Mouse (Mus musculus) embryonic facial prominence, embryonic 14.5 days (tissue): ENCODE data around the gene 6030458C11Rik. TPM values are rescaled to one million over a fixed set of nuclear protein-coding genes. Genes with fewer than 3 reads are reported as not detected.

Source experiments
- ATAC-seq: fragments of 200-750 bp; cut with Nextera tagmentation; 2 replicates; pipeline ENCODE4 v1.8.0; 2017; ENCODE audit warnings: low read depth, moderate number of reproducible peaks, moderate TSS enrichment
- DNase-seq: peaks from one replicate; pipeline ENCODE4 v3.0.0-alpha.2; 2015; ENCODE audit warnings: low spot score
- H3K27ac ChIP-seq: fragments of 300-500 bp; sonication (generic); replicated peaks from 2 replicates; pipeline ENCODE4 v1.5.1; 2014; ENCODE audit warnings: low read depth, mild to moderate bottlenecking, low read length, moderate library complexity
- H3K27me3 ChIP-seq: fragments of 300-500 bp; sonication (generic); replicated peaks from 2 replicates; pipeline ENCODE4 v1.6.1; 2014; ENCODE audit warnings: low read length; ENCODE audit not compliant: control insufficient read depth, insufficient read depth
- H3K36me3 ChIP-seq: fragments of 300-500 bp; sonication (generic); 2 replicates; pipeline ENCODE4 v1.6.1; 2014; ENCODE audit warnings: low read length, mixed read lengths; ENCODE audit not compliant: control insufficient read depth, insufficient read depth
- H3K4me1 ChIP-seq: fragments of 300-500 bp; sonication (generic); 2 replicates; pipeline ENCODE4 v1.6.1; 2014; ENCODE audit warnings: antibody characterized with exemption, low read length; ENCODE audit not compliant: control insufficient read depth, insufficient read depth
- H3K4me2 ChIP-seq: fragments of 300-500 bp; sonication (generic); 2 replicates; pipeline ENCODE4 v1.6.1; 2014; ENCODE audit warnings: low read depth, mild to moderate bottlenecking, low read length, moderate library complexity, mixed read lengths
- H3K4me3 ChIP-seq: fragments of 300-500 bp; sonication (generic); 2 replicates; pipeline ENCODE4 v1.5.1; 2014; ENCODE audit warnings: low read depth, mild to moderate bottlenecking, low read length
- H3K9ac ChIP-seq: fragments of 300-500 bp; sonication (generic); 2 replicates; pipeline ENCODE4 v1.6.1; 2014; ENCODE audit warnings: low read depth, mild to moderate bottlenecking, low read length, moderate library complexity, mixed read lengths
- H3K9me3 ChIP-seq: fragments of 300-500 bp; sonication (generic); 2 replicates; pipeline ENCODE4 v1.6.1; 2016; ENCODE audit warnings: low read length; ENCODE audit not compliant: control insufficient read depth
- WGBS: fragments of 180-500 bp; shearing (Covaris S2); extraction: QIAGEN DNeasy Blood & Tissue Kit; methylation state at CpG from one replicate; pipeline ENCODE4 v1.1.7; 2014; 5-methylcytosine and 5-hydroxymethylcytosine counted together
- polyA plus RNA-seq: library from polyadenylated mRNA; unstranded; fragments of >200 nt; fragmentation: Nextera tagmentation; extraction: Ambion mirVana; gene quantifications from 2 replicates; pipeline ENCODE4 v1.2.1, GENCODE M21; 2014

Gene 6030458C11Rik
- polyA plus RNA-seq, result 20.6 and 23.9 TPM in 2 replicates

DNA sequence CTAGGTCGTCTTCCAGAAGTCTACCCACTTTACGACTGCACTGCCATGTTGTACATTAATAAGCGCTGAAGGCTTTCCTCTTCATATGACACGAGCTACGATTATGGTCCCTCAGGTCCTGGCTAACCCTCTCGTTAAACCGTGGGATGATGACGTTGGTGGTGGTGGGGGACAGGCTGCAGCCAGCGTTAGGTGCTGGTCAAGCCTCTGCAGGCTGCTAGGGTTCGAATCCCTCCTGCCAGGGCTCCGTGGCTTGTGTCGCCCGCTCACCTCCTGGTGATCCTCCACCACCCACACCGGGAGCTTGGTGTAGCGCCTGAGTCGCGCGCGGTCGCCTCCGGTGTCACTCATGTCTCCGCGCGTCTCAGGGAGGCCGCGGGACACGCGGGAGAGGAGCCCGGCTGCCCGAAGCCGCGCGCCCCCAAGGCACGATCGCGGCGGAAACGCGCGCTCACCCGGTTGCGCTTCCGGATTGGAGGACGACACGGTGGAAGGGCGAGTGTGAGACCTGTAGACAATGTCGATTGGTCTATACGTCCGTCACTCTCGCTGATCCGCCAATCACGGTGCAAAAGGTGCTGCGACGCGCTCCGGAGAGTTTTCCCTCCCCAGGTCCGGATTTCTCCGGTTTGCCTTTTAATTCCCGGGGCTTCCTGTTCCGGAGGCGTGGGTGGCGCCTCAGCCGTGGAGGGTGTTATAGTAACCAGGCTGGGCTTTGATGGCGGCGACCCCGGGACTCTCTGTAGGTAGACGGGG is at the start of gene 6030458C11Rik, which contains the start of gene Drosha:
Gene 6030458C11Rik, minus strand, starts transcription at position 453 of the 756 bp plus-strand sequence.
Gene Drosha, plus strand, starts transcription at position 619 of the 756 bp plus-strand sequence.
- Histone ChIP-seq H3K4me3 (peak within 1 kb of the TSS; percentile 88), H3K4me2 (peak within 1 kb of the TSS; percentile 80), H3K4me1 (peaks cover 11% of the 10 kb centered on the region), H3K9ac (peak within 1 kb of the TSS; percentile 94), H3K9me3 (no peaks in the 10 kb centered on the region), H3K36me3 (peaks cover 60% of the 10 kb centered on the region), H3K27ac (peak within 1 kb of the TSS; percentile 75), H3K27me3 (no peaks in the 10 kb centered on the region)
- DNase-seq (peak; percentile 99), ATAC-seq (peak; percentile 100)
- WGBS, result under 1% methylated on average over 41 of the region's 67 CpGs

DNA sequence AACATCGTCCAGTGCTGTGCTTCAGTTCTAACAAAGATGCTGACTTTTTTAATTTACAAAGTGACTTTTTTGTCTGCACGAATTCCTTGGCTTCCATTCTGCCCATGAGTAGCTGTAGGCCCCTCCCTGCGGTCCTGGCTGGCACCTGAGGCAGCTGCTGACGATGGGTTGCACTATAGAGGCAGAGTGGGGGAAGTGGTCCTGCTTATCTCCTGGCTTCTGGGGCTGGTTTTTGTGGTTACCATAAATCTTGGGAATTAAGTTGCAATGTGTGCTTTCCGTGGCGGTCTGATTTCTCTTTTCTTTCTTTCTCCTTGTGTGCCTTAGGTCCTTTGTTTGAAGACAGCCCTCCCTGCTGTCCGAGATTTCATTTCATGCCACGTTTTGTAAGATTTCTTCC is 42.8 kb upstream of the 6030458C11Rik start:
- Histone ChIP-seq H3K4me1 (no peaks in the 10 kb centered on the region), H3K27me3 (no peaks in the 10 kb centered on the region), H3K4me3 (no peak overlapping the region), H3K4me2 (no peak overlapping the region), H3K9me3 (no peaks in the 10 kb centered on the region), H3K36me3 (peaks cover 61% of the 10 kb centered on the region), H3K27ac (no peak overlapping the region), H3K9ac (no peak overlapping the region)
- 80% methylated on average over 8 of the region's 8 CpGs for WGBS
- DNase-seq (no peak), ATAC-seq (no peak)

DNA sequence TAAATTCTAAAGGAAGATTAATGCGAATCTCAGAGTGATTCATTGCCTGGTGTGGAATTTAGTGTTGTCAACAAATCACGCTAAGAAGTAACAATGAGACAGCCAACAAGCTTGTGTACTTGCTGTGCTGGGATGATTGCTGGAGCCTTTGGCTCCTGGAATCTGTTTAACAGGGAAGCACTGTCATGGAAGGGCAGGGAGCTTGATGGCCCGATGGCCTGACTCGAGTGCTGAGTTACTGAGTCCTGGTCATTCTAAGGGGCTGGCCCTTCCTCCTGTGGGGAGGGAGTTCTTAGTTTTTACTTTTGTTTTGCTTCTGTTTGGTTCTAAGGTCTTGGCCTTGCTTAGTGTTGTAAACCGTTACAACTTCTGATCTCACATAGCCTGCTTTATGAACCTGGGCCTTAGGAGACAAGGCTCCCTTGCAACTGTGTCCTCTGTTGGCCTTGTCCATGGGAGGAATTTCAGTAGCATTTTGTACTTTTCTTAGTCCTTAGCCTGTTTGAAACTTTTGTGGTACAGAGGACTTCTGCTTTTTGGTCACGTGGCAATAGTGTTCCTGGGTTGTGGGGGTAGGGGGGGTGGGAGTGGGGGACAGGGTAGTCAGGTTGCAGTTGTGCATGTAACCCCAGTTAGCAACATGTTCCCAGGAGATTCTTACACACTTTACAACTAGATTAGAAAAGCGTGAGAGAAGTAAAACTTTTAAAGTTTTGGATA is 41.3 kb upstream of the 6030458C11Rik start:
- Histone ChIP-seq H3K36me3 (peaks cover 63% of the 10 kb centered on the region), H3K9ac (no peak overlapping the region), H3K4me2 (no peak overlapping the region), H3K27ac (no peak overlapping the region), H3K4me1 (no peaks in the 10 kb centered on the region), H3K9me3 (no peaks in the 10 kb centered on the region), H3K27me3 (no peaks in the 10 kb centered on the region), H3K4me3 (no peak overlapping the region)
- DNase-seq (no peak), ATAC-seq (no peak)
- 84% methylated on average over 7 of the region's 7 CpGs for WGBS

DNA sequence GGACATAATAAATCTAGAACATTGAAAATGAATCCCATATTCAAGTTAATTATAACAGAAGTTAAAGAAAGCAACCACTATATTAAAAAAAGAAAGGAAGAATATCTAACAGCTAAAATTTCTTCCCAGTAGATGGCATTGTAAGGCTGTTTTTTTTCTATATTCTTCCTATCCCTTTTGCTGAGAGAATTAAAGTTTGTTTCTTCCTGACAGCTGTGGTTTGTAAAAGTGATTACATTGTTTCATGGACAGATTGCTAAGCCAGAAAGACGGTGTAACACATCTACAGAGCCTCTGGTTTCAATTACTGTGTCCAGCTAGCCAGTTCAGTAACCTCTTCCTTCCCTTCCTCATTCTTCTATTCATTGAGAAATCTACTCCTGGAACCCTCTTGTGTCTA is 39.2 kb upstream of the 6030458C11Rik start:
- 34% methylated on average over 1 of the region's 1 CpGs for WGBS
- Histone ChIP-seq H3K36me3 (peaks cover 70% of the 10 kb centered on the region), H3K4me2 (no peak overlapping the region), H3K27me3 (no peaks in the 10 kb centered on the region), H3K4me3 (no peak overlapping the region), H3K4me1 (no peaks in the 10 kb centered on the region), H3K9me3 (no peaks in the 10 kb centered on the region), H3K27ac (no peak overlapping the region), H3K9ac (no peak overlapping the region)
- peak; percentile 59 for DNase-seq
- ATAC-seq, result no peak

DNA sequence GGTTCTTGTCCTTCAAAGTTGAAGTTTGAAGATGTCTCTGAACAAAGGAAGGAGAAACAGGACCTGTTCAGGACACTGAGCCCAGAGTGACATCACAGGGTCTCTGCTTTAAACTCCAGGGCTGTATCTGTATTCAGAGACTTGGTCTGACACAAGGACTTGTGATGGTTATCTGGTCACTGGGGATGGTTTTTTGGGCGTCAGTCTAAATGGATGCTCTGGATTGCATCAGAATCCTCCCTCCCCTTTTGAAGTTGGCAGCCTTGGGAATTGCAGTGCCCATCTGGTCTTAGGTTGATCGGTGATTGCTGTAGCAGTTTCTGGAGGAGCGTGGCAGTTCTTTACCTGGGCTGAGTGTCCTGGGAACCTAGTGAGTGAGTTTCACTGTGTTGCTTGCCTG is 37.6 kb upstream of the 6030458C11Rik start:
- Histone ChIP-seq H3K4me3 (no peak overlapping the region), H3K27ac (no peak overlapping the region), H3K27me3 (no peaks in the 10 kb centered on the region), H3K9me3 (no peaks in the 10 kb centered on the region), H3K4me1 (no peaks in the 10 kb centered on the region), H3K36me3 (peaks cover 72% of the 10 kb centered on the region), H3K4me2 (no peak overlapping the region), H3K9ac (no peak overlapping the region)
- no peak for ATAC-seq
- 70% methylated on average over 3 of the region's 3 CpGs for WGBS
- DNase-seq, result no peak

DNA sequence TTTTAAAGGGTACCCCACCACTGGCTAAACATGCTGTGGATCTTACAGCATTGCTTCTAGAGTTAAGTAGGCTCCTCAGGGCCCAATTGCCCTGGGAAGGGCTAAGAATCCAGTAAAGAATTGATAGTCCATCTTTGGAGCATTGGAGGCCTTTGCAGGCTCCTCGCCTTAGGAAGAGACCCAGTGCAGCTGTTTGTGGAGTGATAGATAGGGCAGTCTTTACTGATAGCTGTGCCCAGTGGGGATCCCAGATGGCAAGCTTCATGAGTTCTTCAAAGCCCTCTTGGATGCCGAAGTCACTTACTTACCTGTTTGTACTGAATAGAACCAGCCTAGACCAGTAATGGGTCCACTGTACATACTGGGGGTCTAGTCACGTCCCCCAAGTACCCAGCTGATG is 34.2 kb upstream of the 6030458C11Rik start:
- no peaks in the 10 kb centered on the region for H3K4me1 ChIP-seq
- H3K4me2 ChIP-seq, result no peak overlapping the region
- WGBS, result 92% methylated on average over 3 of the region's 3 CpGs
- H3K4me3 ChIP-seq, result no peak overlapping the region
- no peaks in the 10 kb centered on the region for H3K27me3 ChIP-seq
- no peaks in the 10 kb centered on the region for H3K9me3 ChIP-seq
- no peak overlapping the region for H3K27ac ChIP-seq
- H3K9ac ChIP-seq, result no peak overlapping the region
- ATAC-seq (no peak), DNase-seq (no peak)
- H3K36me3 ChIP-seq, result peaks cover 85% of the 10 kb centered on the region

DNA sequence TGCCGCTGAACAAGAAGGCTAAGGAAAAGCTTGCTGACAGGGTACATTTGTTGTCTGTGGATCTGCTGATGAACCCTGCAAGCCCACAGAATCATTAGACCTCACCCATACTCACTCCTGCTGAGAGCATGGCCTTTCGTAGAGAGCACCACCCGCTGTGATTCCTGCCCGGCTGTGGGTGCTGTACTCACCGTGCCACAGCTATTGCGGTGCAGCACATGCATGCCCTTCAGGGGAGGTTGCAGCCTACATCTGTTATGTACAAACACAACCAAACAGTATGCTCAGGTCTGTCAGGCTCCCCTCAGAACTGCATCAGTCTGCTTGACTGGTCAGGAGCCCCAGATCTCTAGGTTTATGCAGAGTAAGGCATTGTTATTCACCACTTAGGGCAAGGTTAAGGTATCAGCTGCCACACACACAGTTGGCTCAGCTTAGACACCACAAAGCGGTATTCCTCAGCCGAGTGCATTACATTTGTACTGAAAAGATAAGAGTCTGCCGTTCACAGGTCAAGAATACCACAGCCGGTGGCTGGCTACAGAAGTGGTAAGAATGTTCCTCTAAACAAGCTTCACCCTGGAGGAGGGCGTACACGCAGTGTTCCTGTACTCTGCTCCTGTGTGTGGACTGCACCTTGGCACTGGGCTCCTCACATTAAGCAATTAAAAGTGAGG is 33.5 kb upstream of the 6030458C11Rik start:
- DNase-seq, result no peak
- H3K36me3 ChIP-seq, result peaks cover 88% of the 10 kb centered on the region
- no peaks in the 10 kb centered on the region for H3K27me3 ChIP-seq
- ATAC-seq, result no peak
- H3K4me1 ChIP-seq, result no peaks in the 10 kb centered on the region
- H3K9ac ChIP-seq, result no peak overlapping the region
- H3K4me2 ChIP-seq, result no peak overlapping the region
- WGBS, result 95% methylated on average over 12 of the region's 12 CpGs
- H3K4me3 ChIP-seq, result no peak overlapping the region
- no peak overlapping the region for H3K27ac ChIP-seq
- H3K9me3 ChIP-seq, result no peaks in the 10 kb centered on the region

DNA sequence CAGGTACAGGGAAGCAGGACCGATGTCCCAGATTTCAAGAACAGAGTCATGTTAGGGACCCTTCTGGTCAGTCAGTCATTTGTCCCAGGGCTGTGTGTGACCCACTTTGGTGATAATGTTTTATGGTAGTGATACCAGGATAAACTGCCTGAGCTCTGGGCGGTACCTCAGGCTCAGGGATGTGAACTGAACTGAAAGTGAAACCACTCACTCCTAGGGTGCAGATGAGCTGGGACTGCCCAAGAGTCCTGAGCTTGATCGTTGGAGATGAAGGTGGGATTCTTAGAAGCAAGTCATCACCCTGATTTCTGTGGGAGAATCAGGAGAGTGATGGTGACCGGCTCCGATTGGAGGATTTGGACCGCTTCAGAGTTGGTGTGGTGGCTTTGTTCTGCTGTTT is 32.3 kb upstream of the 6030458C11Rik start:
- Histone ChIP-seq H3K9ac (no peak overlapping the region), H3K4me1 (no peaks in the 10 kb centered on the region), H3K27me3 (no peaks in the 10 kb centered on the region), H3K36me3 (peaks cover 89% of the 10 kb centered on the region), H3K4me2 (no peak overlapping the region), H3K27ac (no peak overlapping the region), H3K4me3 (no peak overlapping the region), H3K9me3 (no peaks in the 10 kb centered on the region)
- ATAC-seq (no peak), DNase-seq (no peak)
- 98% methylated on average over 6 of the region's 6 CpGs for WGBS
